Mouse (Mus musculus) liver, postnatal 0 days (tissue): ENCODE measurements around the gene Cep112. TPM values are rescaled to one million over a fixed set of nuclear protein-coding genes. Genes with fewer than 3 reads are reported as not detected.

Experiments used
- ATAC-seq: fragments of 200-750 bp; cut with Nextera tagmentation; 2 replicates; pipeline ENCODE4 v1.8.0; 2017; ENCODE audit warnings: mild to moderate bottlenecking, moderate library complexity
- DNase-seq: peaks from one replicate; pipeline ENCODE4 v3.0.0-alpha.2; 2016
- H3K27ac ChIP-seq: fragments of 300-500 bp; sonication (generic); 2 replicates; pipeline ENCODE4 v1.5.1; 2014; ENCODE audit warnings: antibody characterized with exemption, moderate library complexity, mild to moderate bottlenecking, low read depth
- H3K27me3 ChIP-seq: fragments of 300-500 bp; sonication (generic); 2 replicates; pipeline ENCODE4 v1.6.1; 2014; ENCODE audit warnings: low read length, control low read depth, mixed read lengths; ENCODE audit not compliant: insufficient read depth
- H3K36me3 ChIP-seq: fragments of 300-500 bp; sonication (generic); replicated peaks from 2 replicates; pipeline ENCODE4 v1.6.1; 2014; ENCODE audit warnings: mild to moderate bottlenecking, control low read depth, low read length, moderate library complexity, mixed read lengths; ENCODE audit not compliant: insufficient read depth
- H3K4me1 ChIP-seq: fragments of 300-500 bp; sonication (generic); 2 replicates; pipeline ENCODE4 v1.6.1; 2014; ENCODE audit warnings: antibody characterized with exemption, mild to moderate bottlenecking, control low read depth; ENCODE audit not compliant: insufficient read depth
- H3K4me2 ChIP-seq: fragments of 300-500 bp; sonication (generic); 2 replicates; pipeline ENCODE4 v1.6.1; 2014; ENCODE audit warnings: low read depth, mild to moderate bottlenecking, low read length, moderate library complexity, mixed read lengths
- H3K4me3 ChIP-seq: fragments of 300-500 bp; sonication (generic); 2 replicates; pipeline ENCODE4 v1.5.1; 2014; ENCODE audit warnings: low read depth, low read length
- H3K9ac ChIP-seq: fragments of 300-500 bp; sonication (generic); replicated peaks from 2 replicates; pipeline ENCODE4 v1.6.1; 2014; ENCODE audit warnings: mild to moderate bottlenecking, moderate library complexity
- H3K9me3 ChIP-seq: fragments of 300-500 bp; sonication (generic); 2 replicates; pipeline ENCODE4 v1.6.1; 2016; ENCODE audit warnings: mild to moderate bottlenecking, control low read depth, low read length, mixed read lengths
- CTCF ChIP-seq: sonication (generic); IDR thresholded peaks from 2 replicates; pipeline ENCODE4 v1.5.1; 2016; ENCODE audit warnings: antibody characterized with exemption, low read depth
- EP300 ChIP-seq: IDR thresholded peaks from 2 replicates; pipeline ENCODE4 v1.6.1; 2016; ENCODE audit warnings: antibody characterized with exemption, low read depth, mild to moderate bottlenecking
- WGBS: fragments of 180-500 bp; shearing (Covaris S2); extraction: QIAGEN DNeasy Blood & Tissue Kit; methylation state at CpG from one replicate; pipeline ENCODE4 v1.1.7; 2014; ENCODE audit not compliant: insufficient replicate concordance; 5-methylcytosine and 5-hydroxymethylcytosine counted together
- polyA plus RNA-seq: library from polyadenylated mRNA; unstranded; fragments of >200 nt; fragmentation: Nextera tagmentation; extraction: Ambion mirVana; gene quantifications from 2 replicates; pipeline ENCODE4 v1.2.1, GENCODE M21; 2015

The Cep112 gene
- polyA plus RNA-seq, 1 experiment from 2014 or later = 1.1 TPM

DNA sequence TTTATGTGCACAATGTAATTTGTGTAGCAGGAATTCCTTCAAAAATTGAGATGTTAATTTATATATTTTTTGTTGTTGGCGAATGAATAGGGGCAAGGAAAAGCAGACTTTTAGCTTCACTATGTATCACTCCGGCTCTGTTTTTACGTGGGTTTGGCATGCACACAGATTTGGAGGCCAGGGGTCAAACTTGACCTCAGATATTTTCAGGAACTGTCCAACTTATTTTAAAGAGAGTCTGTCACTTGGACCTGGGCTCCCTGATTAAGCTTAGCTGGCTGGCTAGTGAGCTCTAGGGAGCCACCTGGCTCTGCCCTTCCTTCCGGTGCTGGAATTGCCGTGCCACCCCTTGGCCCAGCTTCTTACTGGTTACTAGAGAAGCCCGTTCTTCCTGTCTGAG is 2.2 kb downstream of the Cep112 start:
- H3K36me3 ChIP-seq = no peaks in the 10 kb centered on the region
- no peak for TF ChIP-seq CTCF
- TF ChIP-seq EP300 = no peak
- WGBS = 64% methylated on average over 6 of the region's 6 CpGs

DNA sequence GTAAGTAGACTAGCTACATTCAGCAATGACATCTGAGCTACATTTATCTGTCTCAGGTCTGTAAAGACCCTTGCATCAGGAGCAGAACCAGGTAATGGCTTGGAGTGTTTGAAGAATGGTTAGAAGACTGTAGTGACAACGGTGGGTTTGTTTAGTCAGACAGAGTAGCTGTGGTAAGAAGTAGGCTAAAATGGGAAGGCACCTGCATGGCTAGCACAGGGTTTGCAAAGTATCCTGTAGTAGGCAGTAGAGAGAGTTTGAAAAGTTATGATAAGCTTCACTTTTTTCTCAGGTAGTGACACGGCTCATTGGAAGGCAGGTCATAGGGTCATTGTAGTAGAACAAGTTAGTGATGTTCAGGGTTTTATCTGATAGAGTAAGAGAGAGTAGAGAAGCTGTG is 4.1 kb downstream of the Cep112 start:
- Histone ChIP-seq H3K4me1 (peaks cover 3% of the 10 kb centered on the region; the same call in 1 of the 2 replicates), H3K36me3 (no peaks in the 10 kb centered on the region), H3K27ac (no peak overlapping the region), H3K9ac (no peak overlapping the region), H3K27me3 (peaks cover 7% of the 10 kb centered on the region; the same call in 1 of the 2 replicates), H3K9me3 (no peaks in the 10 kb centered on the region), H3K4me2 (no peak overlapping the region), H3K4me3 (no peak overlapping the region)
- TF ChIP-seq CTCF (no peak), EP300 (no peak)
- ATAC-seq (no peak), DNase-seq (no peak)
- 58% methylated on average over 2 of the region's 2 CpGs for WGBS

More for the DNA sequence above, 2.2 kb downstream of the Cep112 start:
- Histone ChIP-seq H3K9me3 (no peaks in the 10 kb centered on the region), H3K27me3 (peaks cover 7% of the 10 kb centered on the region; the same call in 1 of the 2 replicates), H3K4me2 (no peak overlapping the region), H3K27ac (no peak overlapping the region), H3K9ac (no peak overlapping the region), H3K4me3 (no peak overlapping the region), H3K4me1 (peaks cover 3% of the 10 kb centered on the region; the same call in 1 of the 2 replicates)
- ATAC-seq = no peak
- no peak for DNase-seq

DNA sequence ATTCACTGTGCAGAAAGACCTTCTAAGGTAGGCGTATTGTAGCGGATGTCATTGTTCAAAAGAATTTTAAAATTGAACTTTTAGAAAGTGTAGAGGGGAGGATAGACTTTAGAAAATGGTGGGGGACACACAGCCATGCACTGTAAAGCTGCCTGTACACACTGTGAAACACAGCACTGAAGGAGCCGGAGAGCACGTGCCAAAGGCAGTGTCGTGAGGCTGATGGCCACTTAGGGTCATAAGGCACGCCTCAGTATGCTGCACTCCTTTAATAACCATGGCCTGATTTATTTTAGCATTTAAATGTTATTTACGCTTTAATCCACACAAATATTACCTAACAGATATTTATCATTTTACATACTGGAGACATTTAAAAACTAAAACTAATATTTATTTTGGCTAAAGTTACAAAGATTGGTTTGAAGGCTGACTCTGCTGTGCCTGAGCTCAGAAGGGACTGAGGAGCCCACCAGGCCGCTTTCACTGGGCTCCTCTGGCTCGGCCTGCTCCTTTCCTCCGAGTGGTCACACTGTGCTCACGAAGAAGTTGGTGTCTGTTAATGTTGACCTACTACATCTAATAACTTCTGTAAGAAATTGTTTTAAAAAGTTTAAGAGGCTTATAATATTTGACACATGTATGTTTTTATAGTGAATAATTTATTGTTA is 19.0 kb downstream of the Cep112 start:
- Histone ChIP-seq H3K4me2 (no peak overlapping the region), H3K27ac (no peak overlapping the region), H3K9ac (no peak overlapping the region), H3K4me3 (no peak overlapping the region), H3K9me3 (no peaks in the 10 kb centered on the region), H3K4me1 (no peaks in the 10 kb centered on the region), H3K36me3 (no peaks in the 10 kb centered on the region), H3K27me3 (no peaks in the 10 kb centered on the region)
- 85% methylated on average over 11 of the region's 11 CpGs for WGBS
- ATAC-seq = no peak
- DNase-seq = no peak
- no peak for TF ChIP-seq CTCF
- TF ChIP-seq EP300 = no peak

DNA sequence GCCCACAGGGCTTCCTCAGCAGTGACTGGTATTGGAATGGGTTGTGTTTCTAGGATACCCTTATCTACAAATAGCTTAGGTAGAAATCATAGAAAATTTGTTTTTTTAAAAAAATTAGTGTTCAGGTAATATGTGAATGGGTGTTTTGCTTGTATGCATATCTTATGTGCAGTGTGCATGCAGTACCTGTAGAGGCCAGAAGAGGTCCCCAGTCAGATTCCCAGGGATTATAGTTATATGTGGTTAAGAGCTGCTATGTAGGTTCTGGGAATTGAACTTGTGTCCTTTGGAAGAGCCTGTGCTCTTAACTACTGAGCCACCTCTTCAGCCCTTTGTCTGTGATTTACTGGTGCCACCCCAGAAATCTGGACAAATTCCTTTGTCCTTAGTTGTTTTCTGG is 22.2 kb downstream of the Cep112 start:
- no peak overlapping the region for H3K27ac ChIP-seq
- DNase-seq (peak; percentile 18), ATAC-seq (no peak)
- no peak overlapping the region for H3K9ac ChIP-seq
- no peak overlapping the region for H3K4me3 ChIP-seq
- H3K4me2 ChIP-seq = no peak overlapping the region
- H3K9me3 ChIP-seq = peaks cover 4% of the 10 kb centered on the region; the same call in 1 of the 2 replicates
- TF ChIP-seq CTCF (peak; percentile 53), EP300 (no peak)
- H3K27me3 ChIP-seq = no peaks in the 10 kb centered on the region
- no peaks in the 10 kb centered on the region for H3K4me1 ChIP-seq
- H3K36me3 ChIP-seq = no peaks in the 10 kb centered on the region

DNA sequence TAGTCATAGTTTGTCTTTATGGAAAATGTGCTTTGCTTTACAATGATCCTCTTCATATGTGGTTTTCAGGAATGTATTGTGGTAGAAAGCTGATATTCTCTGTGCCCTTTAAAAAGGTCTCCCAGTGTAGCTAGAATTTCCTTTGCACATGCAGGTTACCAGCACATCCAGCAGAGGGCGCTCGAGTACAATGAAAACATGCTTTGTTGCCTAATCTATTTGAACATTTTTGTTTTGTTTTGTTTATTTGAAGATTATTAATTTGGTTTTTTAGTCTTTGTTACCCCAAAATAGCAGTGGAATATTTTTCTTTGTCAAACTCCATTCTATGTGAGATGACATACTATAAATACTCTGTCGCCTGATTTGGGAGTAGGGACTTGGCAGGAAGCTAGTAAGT is 24.8 kb downstream of the Cep112 start:
- DNase-seq (peak; percentile 77), ATAC-seq (no peak)
- WGBS = 30% methylated on average over 3 of the region's 3 CpGs
- Histone ChIP-seq H3K36me3 (no peaks in the 10 kb centered on the region), H3K9me3 (peaks cover 4% of the 10 kb centered on the region; the same call in 1 of the 2 replicates), H3K4me1 (no peaks in the 10 kb centered on the region), H3K4me2 (no peak overlapping the region), H3K9ac (no peak overlapping the region), H3K27me3 (no peaks in the 10 kb centered on the region), H3K27ac (no peak overlapping the region), H3K4me3 (no peak overlapping the region)
- TF ChIP-seq EP300 (no peak), CTCF (peak; percentile 91)

DNA sequence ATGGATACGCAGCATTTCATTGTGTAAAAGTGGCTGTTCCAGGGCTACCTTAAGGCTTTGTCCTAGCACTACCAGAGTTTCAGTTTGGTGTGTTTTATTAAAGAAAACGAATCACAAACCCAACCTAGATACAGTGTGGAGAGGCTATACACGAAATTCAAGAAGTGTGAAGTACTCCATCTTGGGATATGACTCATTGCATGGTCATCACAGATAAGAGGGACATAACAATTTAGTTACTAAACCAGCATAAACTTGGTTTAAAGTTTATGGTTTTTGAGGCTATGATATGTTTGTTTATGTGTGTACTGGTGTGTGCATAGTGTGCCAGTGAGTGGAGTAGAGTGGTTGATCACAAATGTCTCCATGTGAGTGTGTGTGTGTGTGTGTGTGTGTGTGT is 34.6 kb downstream of the Cep112 start:
- TF ChIP-seq CTCF (no peak), EP300 (no peak)
- no peaks in the 10 kb centered on the region for H3K9me3 ChIP-seq
- ATAC-seq = no peak
- H3K4me3 ChIP-seq = no peak overlapping the region
- no peak overlapping the region for H3K9ac ChIP-seq
- H3K27ac ChIP-seq = no peak overlapping the region
- WGBS = 60% methylated on average over 3 of the region's 3 CpGs
- H3K4me1 ChIP-seq = no peaks in the 10 kb centered on the region
- no peaks in the 10 kb centered on the region for H3K36me3 ChIP-seq
- H3K27me3 ChIP-seq = no peaks in the 10 kb centered on the region
- DNase-seq = no peak
- no peak overlapping the region for H3K4me2 ChIP-seq
